Mouse (Mus musculus) stomach, embryonic 14.5 days (tissue): ENCODE measurements around the gene Adamts8. TPM values are rescaled to one million over a fixed set of nuclear protein-coding genes. Genes with fewer than 3 reads are reported as not detected.

Source experiments
- ATAC-seq: fragments of 200-750 bp; cut with Nextera tagmentation; 2 replicates; pipeline ENCODE4 v1.8.0; 2017; ENCODE audit warnings: low read depth, moderate TSS enrichment; ENCODE audit not compliant: insufficient number of reproducible peaks, insufficient read depth, low FRiP score
- H3K27ac ChIP-seq: fragments of 300-500 bp; sonication (generic); 2 replicates; pipeline ENCODE4 v1.5.1; 2014; ENCODE audit warnings: mild to moderate bottlenecking, low read length, moderate library complexity, mixed read lengths
- H3K27me3 ChIP-seq: fragments of 300-500 bp; sonication (generic); 2 replicates; pipeline ENCODE4 v1.6.1; 2014; ENCODE audit warnings: low read length, control low read depth, mixed read lengths; ENCODE audit not compliant: control insufficient read depth, insufficient read depth
- H3K36me3 ChIP-seq: fragments of 300-500 bp; sonication (generic); 2 replicates; pipeline ENCODE4 v1.6.1; 2014; ENCODE audit warnings: mild to moderate bottlenecking, control low read depth, low read length, moderate library complexity, mixed read lengths; ENCODE audit not compliant: control insufficient read depth, insufficient read depth
- H3K4me1 ChIP-seq: fragments of 300-500 bp; sonication (generic); 2 replicates; pipeline ENCODE4 v1.6.1; 2014; ENCODE audit warnings: low read length, control low read depth, mixed read lengths; ENCODE audit not compliant: control insufficient read depth, insufficient read depth
- H3K4me2 ChIP-seq: fragments of 300-500 bp; sonication (generic); replicated peaks from 2 replicates; pipeline ENCODE4 v1.6.1; 2014; ENCODE audit warnings: low read depth, low read length, control low read depth
- H3K4me3 ChIP-seq: fragments of 300-500 bp; sonication (generic); 2 replicates; pipeline ENCODE4 v1.5.1; 2014; ENCODE audit warnings: low read depth, low read length, control low read depth
- H3K9ac ChIP-seq: fragments of 300-500 bp; sonication (generic); replicated peaks from 2 replicates; pipeline ENCODE4 v1.6.1; 2014; ENCODE audit warnings: low read depth, mild to moderate bottlenecking, control low read depth, low read length, moderate library complexity, mixed read lengths
- H3K9me3 ChIP-seq: fragments of 300-500 bp; sonication (generic); 2 replicates; pipeline ENCODE4 v1.6.1; 2016; ENCODE audit warnings: low read depth, low read length, control low read depth; ENCODE audit not compliant: control insufficient read depth
- WGBS: fragments of 180-500 bp; shearing (Covaris S2); extraction: QIAGEN DNeasy Blood & Tissue Kit; methylation state at CpG from one replicate; pipeline ENCODE4 v1.1.7; 2014; 5-methylcytosine and 5-hydroxymethylcytosine counted together
- polyA plus RNA-seq: library from polyadenylated mRNA; unstranded; fragments of >200 nt; fragmentation: Nextera tagmentation; extraction: Ambion mirVana; gene quantifications from 2 replicates; pipeline ENCODE4 v1.2.1, GENCODE M21; 2014

The Adamts8 gene
- polyA plus RNA-seq, 1 experiment from 2014 or later: 8.1 TPM

DNA sequence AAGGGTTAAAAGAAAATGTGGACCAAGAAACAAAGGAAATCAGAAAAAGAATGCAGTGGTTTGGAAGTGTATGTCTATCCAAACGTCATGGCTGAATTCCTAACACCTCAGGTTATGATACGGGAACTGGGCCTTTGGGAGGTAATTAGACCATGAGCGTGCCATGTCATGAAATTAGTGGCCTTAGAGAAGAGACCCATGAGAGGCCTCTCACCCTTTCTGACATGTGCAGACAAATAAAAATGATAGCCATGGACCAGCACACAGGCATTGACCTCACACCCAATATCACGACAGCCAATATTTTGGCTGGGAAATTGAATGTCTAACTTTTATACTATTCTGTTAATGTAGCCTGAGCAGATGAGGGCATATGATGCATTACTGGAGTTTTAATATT, 60.2 kb downstream of the Adamts8 start:
- Histone ChIP-seq H3K36me3 (no peaks in the 10 kb centered on the region), H3K9me3 (no peaks in the 10 kb centered on the region), H3K4me1 (no peaks in the 10 kb centered on the region), H3K27ac (no peak overlapping the region), H3K4me2 (no peak overlapping the region), H3K27me3 (no peaks in the 10 kb centered on the region), H3K9ac (no peak overlapping the region), H3K4me3 (no peak overlapping the region)
- no peak for ATAC-seq
- 83% methylated on average over 4 of the region's 4 CpGs for WGBS

GRCm38 (mm10) chr9:31009334-31009733, 67.0 kb downstream of the Adamts8 start:
- Histone ChIP-seq H3K4me2 (no peak overlapping the region), H3K4me3 (no peak overlapping the region), H3K4me1 (no peaks in the 10 kb centered on the region), H3K36me3 (no peaks in the 10 kb centered on the region), H3K9me3 (no peaks in the 10 kb centered on the region), H3K27ac (no peak overlapping the region), H3K9ac (no peak overlapping the region), H3K27me3 (no peaks in the 10 kb centered on the region)
- no peak for ATAC-seq
- 81% methylated on average over 2 of the region's 2 CpGs for WGBS

DNA sequence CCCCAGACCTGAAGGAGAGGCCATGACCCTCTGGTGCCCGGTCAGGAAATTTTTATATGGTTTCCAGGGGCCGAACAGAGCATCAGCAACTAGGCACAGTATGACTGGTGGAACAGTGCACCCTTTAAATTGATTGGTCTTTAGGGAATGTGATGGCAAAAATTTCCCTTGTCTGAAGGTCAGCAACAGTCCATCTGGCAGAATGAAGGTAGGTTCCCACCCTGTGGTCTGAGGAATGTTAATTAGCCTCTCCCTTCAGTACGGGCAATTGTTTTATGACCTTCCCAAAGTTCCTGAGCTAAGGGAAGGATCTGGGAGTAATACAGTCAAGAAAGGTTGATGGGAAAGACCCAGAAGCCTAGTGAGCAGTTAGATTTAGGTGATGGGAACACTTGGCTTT, 67.7 kb downstream of the Adamts8 start:
- no peak overlapping the region for H3K9ac ChIP-seq
- no peak overlapping the region for H3K4me2 ChIP-seq
- no peaks in the 10 kb centered on the region for H3K4me1 ChIP-seq
- no peak overlapping the region for H3K27ac ChIP-seq
- no peaks in the 10 kb centered on the region for H3K27me3 ChIP-seq
- H3K4me3 ChIP-seq: no peak overlapping the region
- no peaks in the 10 kb centered on the region for H3K9me3 ChIP-seq
- no peaks in the 10 kb centered on the region for H3K36me3 ChIP-seq
- ATAC-seq: no peak
- 65% methylated on average over 3 of the region's 3 CpGs for WGBS

DNA sequence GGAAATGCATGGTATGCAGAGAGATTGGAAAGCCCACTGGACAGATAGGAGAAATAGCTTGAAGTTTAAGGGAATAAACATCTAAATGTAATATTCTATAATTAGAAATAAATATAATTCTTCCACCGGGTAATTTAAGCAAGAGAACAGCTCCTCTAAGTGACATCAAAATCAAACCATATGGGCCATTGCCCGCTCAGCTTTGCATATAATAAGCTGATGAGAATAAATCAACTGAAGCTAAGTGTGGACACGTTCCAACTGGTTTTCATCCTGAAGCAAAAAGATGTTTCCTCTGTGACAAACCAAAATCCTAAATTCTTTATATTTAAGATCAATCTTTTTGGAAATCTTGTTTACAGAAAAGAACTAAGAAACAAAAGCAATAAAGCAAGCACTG, 68.4 kb downstream of the Adamts8 start:
- H3K27me3 ChIP-seq: no peaks in the 10 kb centered on the region
- H3K4me1 ChIP-seq: no peaks in the 10 kb centered on the region
- ATAC-seq: no peak
- no peak overlapping the region for H3K4me3 ChIP-seq
- WGBS: 47% methylated on average over 3 of the region's 3 CpGs
- H3K9ac ChIP-seq: no peak overlapping the region
- no peaks in the 10 kb centered on the region for H3K36me3 ChIP-seq
- H3K4me2 ChIP-seq: no peak overlapping the region
- no peaks in the 10 kb centered on the region for H3K9me3 ChIP-seq
- H3K27ac ChIP-seq: peak overlapping the region; percentile 46; the same call in 1 of the 2 replicates

GRCm38 (mm10) chr9:31011533-31011932, 69.2 kb downstream of the Adamts8 start:
- Histone ChIP-seq H3K9me3 (no peaks in the 10 kb centered on the region), H3K27ac (no peak overlapping the region; the same call in 1 of the 2 replicates), H3K4me1 (no peaks in the 10 kb centered on the region), H3K27me3 (no peaks in the 10 kb centered on the region), H3K4me3 (no peak overlapping the region), H3K36me3 (no peaks in the 10 kb centered on the region), H3K4me2 (no peak overlapping the region), H3K9ac (no peak overlapping the region)
- 15% methylated on average over 1 of the region's 1 CpGs for WGBS
- peak; percentile 74; the same call in 1 of the 2 replicates for ATAC-seq

DNA sequence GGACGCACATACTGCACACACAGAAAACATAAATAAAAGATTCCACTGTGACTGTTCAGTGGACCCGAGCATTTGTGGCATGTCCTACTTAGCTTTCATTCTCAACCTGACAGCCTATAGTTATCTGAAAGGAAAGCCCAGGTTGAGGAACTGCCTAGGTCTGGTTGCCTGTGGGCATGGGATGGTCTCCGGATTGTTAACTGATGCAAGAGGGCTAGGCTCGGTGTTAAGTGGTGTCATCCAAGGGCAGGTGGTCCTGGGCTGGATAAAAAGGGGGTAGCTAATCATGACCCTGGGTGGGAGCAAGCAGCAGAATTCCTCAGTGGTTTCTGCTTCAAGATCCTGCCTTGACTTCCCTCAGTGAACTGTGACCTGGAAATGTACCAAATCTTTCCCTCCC, 70.3 kb downstream of the Adamts8 start:
- 81% methylated on average over 4 of the region's 4 CpGs for WGBS
- no peak for ATAC-seq
- Histone ChIP-seq H3K9ac (no peak overlapping the region), H3K4me3 (no peak overlapping the region), H3K27ac (no peak overlapping the region), H3K4me2 (no peak overlapping the region), H3K9me3 (no peaks in the 10 kb centered on the region), H3K4me1 (no peaks in the 10 kb centered on the region), H3K36me3 (no peaks in the 10 kb centered on the region), H3K27me3 (no peaks in the 10 kb centered on the region)

DNA sequence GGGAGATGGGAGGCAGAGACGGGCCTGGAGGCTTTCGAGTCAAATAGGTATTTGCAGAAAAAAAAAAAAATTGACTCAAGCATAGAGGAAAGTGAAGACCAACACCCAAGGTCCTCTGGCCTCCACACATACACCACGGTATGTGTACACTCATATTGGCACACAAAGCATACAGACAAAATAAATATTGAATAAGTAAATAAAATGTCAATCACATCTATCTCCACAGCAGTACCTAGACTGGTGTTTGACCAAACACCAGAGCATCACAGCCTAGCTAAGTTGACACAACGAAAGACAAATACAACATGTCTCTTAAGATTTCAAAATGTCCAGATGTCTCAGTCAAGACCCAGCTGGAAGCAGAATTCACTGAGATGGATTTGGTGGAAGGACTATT, 71.1 kb downstream of the Adamts8 start:
- no peak for ATAC-seq
- H3K9ac ChIP-seq: no peak overlapping the region
- no peak overlapping the region for H3K4me3 ChIP-seq
- H3K27ac ChIP-seq: no peak overlapping the region
- WGBS: 68% methylated on average over 4 of the region's 4 CpGs
- H3K4me2 ChIP-seq: no peak overlapping the region
- H3K9me3 ChIP-seq: no peaks in the 10 kb centered on the region
- no peaks in the 10 kb centered on the region for H3K36me3 ChIP-seq
- no peaks in the 10 kb centered on the region for H3K27me3 ChIP-seq
- H3K4me1 ChIP-seq: no peaks in the 10 kb centered on the region

Other genes with a start within 250 kb of the Adamts8 start
- 10.1 and 12.9 TPM in 2 replicates for gene Adamts15, start 20.1 kb upstream of the Adamts8 start, polyA plus RNA-seq
- gene Zbtb44, start 88.1 kb downstream of the Adamts8 start, polyA plus RNA-seq: 9.5 and 10.8 TPM in 2 replicates
- 46.9 and 50.0 TPM in 2 replicates for gene St14, start 189.3 kb downstream of the Adamts8 start, polyA plus RNA-seq